Mouse (Mus musculus) heart, postnatal 0 days (tissue): ENCODE data around the gene Krtap5-4. TPM values are rescaled to one million over a fixed set of nuclear protein-coding genes. Genes with fewer than 3 reads are reported as not detected.

Experiments
- ATAC-seq: fragments of 200-750 bp; cut with Nextera tagmentation; 2 replicates; pipeline ENCODE4 v1.8.0; 2017; ENCODE audit warnings: low read depth, moderate number of reproducible peaks, moderate library complexity; ENCODE audit not compliant: insufficient read depth
- DNase-seq: peaks from one replicate; pipeline ENCODE4 v3.0.0-alpha.2; 2016; ENCODE audit warnings: low spot score
- H3K27ac ChIP-seq: fragments of 300-500 bp; sonication (generic); 2 replicates; pipeline ENCODE4 v1.5.1; 2014; ENCODE audit warnings: low read depth, mild to moderate bottlenecking
- H3K27me3 ChIP-seq: fragments of 300-500 bp; sonication (generic); 2 replicates; pipeline ENCODE4 v1.6.1; 2014; ENCODE audit warnings: low read length, mixed read lengths; ENCODE audit not compliant: control insufficient read depth, insufficient read depth
- H3K36me3 ChIP-seq: fragments of 300-500 bp; sonication (generic); replicated peaks from 2 replicates; pipeline ENCODE4 v1.6.1; 2014; ENCODE audit warnings: low read length, mixed read lengths; ENCODE audit not compliant: control insufficient read depth, insufficient read depth
- H3K4me1 ChIP-seq: fragments of 300-500 bp; sonication (generic); 2 replicates; pipeline ENCODE4 v1.6.1; 2014; ENCODE audit warnings: antibody characterized with exemption; ENCODE audit not compliant: control insufficient read depth, insufficient read depth
- H3K4me2 ChIP-seq: fragments of 300-500 bp; sonication (generic); 2 replicates; pipeline ENCODE4 v1.6.1; 2014; ENCODE audit warnings: low read depth, mild to moderate bottlenecking, low read length, moderate library complexity
- H3K4me3 ChIP-seq: fragments of 300-500 bp; sonication (generic); 2 replicates; pipeline ENCODE4 v1.5.1; 2014; ENCODE audit warnings: low read depth, low read length
- H3K9ac ChIP-seq: fragments of 300-500 bp; sonication (generic); replicated peaks from 2 replicates; pipeline ENCODE4 v1.6.1; 2014; ENCODE audit warnings: low read depth, low read length, mixed read lengths
- H3K9me3 ChIP-seq: fragments of 300-500 bp; sonication (generic); replicated peaks from 2 replicates; pipeline ENCODE4 v1.6.1; 2016; ENCODE audit warnings: low read length; ENCODE audit not compliant: control insufficient read depth
- CTCF ChIP-seq: IDR thresholded peaks from 2 replicates; pipeline ENCODE4 v1.5.1; 2016; ENCODE audit warnings: antibody characterized with exemption, control low read depth, low read depth
- EP300 ChIP-seq: IDR thresholded peaks from 2 replicates; pipeline ENCODE4 v1.6.1; 2016; ENCODE audit warnings: antibody characterized with exemption, low read depth
- WGBS: fragments of 180-500 bp; shearing (Covaris S2); extraction: QIAGEN DNeasy Blood & Tissue Kit; methylation state at CpG from one replicate; pipeline ENCODE4 v1.1.7; 2014; 5-methylcytosine and 5-hydroxymethylcytosine counted together
- polyA plus RNA-seq: library from polyadenylated mRNA; unstranded; fragments of >200 nt; fragmentation: Nextera tagmentation; extraction: Ambion mirVana; gene quantifications from 2 replicates; pipeline ENCODE4 v1.2.1, GENCODE M21; 2015
- total RNA-seq: library from RNA; depleted of rRNA; stranded (reverse); fragments of >200 nt; gene quantifications from 2 replicates; pipeline ENCODE4 v1.2.3, GENCODE M21; 2014; ENCODE audit warnings: low replicate concordance; rRNA removed

The Krtap5-4 gene
- total and polyA plus RNA-seq, 2 experiments from 2014 or later, result not detected

DNA sequence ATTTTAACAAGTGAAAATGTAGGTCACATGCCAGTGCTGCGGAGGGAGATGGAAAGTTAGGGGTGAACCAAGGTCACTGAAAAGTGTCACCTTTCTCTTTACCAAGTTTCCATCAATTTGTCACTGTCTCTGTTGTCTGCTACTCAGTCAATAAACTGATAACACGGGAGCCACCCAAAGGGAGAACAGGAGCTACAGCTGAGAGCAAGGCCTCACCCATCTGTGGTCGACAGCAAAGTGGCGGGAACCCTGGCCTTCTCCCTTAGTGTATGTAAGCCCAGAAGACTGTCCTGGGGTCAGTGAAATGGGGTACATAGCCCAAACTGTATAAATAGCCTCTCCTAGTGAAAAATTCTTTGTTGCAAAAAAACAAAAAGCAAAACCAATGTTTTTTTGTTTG lies 44.2 kb downstream of the Krtap5-4 start:
- no peak for ATAC-seq
- TF ChIP-seq CTCF (no peak), EP300 (no peak)
- Histone ChIP-seq H3K4me3 (no peak overlapping the region), H3K27ac (no peak overlapping the region), H3K9ac (no peak overlapping the region), H3K4me2 (no peak overlapping the region), H3K27me3 (no peaks in the 10 kb centered on the region), H3K9me3 (no peaks in the 10 kb centered on the region), H3K36me3 (no peaks in the 10 kb centered on the region), H3K4me1 (no peaks in the 10 kb centered on the region)
- no peak for DNase-seq
- 69% methylated on average over 4 of the region's 4 CpGs for WGBS

DNA sequence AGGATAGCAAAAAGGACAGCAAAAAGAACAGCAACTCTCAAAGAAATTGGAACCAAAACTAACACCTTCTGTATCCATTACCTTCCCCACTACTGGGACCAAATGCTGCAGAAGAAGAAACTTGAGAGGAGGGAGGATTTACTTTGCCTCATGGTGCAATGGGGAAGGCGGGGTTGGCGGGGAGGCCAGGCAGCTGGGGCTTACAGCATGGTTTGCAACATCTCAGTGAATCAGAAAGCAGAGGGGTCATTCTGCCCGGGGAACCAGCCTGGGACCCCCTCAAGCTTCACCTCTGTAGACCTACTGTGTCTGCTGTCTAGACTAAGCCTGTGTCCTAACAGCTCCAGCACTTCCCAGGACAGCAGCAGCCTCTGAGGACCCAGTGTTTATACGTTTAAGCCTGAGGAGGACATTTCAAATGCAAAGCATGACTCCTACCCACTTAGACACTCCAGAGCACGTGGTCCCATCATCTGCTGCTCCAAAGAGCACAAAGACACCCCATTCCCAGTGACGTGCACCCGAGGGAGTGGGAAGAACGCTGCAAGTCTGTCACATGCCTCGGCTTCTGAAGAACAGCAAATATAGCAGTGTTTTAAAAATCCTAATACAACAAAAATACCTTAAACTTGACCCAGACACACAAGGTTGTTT lies 46.1 kb downstream of the Krtap5-4 start:
- Histone ChIP-seq H3K27ac (no peak overlapping the region), H3K27me3 (no peaks in the 10 kb centered on the region), H3K36me3 (no peaks in the 10 kb centered on the region), H3K9me3 (no peaks in the 10 kb centered on the region), H3K4me2 (no peak overlapping the region), H3K4me3 (no peak overlapping the region), H3K4me1 (no peaks in the 10 kb centered on the region), H3K9ac (no peak overlapping the region)
- ATAC-seq, result no peak
- DNase-seq, result no peak
- WGBS, result 38% methylated on average over 9 of the region's 9 CpGs
- no peak for TF ChIP-seq EP300
- TF ChIP-seq CTCF, result no peak

DNA sequence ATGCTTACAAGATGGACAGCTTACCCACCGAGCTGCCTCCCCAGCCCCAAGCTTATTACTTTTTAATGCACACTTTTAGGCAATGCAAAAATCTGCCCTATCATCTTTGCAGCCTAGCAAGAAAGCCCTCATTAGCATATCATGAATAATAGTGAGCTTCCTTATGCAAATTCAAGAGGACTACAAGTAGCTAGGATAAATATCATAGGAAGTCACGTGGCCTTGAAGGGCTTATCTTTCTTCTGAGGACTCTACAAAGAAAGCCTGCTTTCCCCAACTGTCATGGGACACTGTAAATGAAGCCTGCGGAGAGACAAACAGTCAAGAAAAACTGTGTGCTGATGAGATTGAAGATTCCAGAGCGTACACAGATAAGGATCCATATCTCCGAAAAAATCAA lies 48.2 kb downstream of the Krtap5-4 start:
- no peaks in the 10 kb centered on the region for H3K9me3 ChIP-seq
- no peaks in the 10 kb centered on the region for H3K27me3 ChIP-seq
- no peak overlapping the region for H3K9ac ChIP-seq
- no peak overlapping the region for H3K27ac ChIP-seq
- no peak for ATAC-seq
- WGBS, result 62% methylated on average over 5 of the region's 5 CpGs
- H3K4me1 ChIP-seq, result no peaks in the 10 kb centered on the region; the same call in 1 of the 2 replicates
- no peak overlapping the region for H3K4me3 ChIP-seq
- H3K4me2 ChIP-seq, result no peak overlapping the region
- DNase-seq, result no peak
- TF ChIP-seq EP300 (no peak), CTCF (no peak)
- no peaks in the 10 kb centered on the region for H3K36me3 ChIP-seq

DNA sequence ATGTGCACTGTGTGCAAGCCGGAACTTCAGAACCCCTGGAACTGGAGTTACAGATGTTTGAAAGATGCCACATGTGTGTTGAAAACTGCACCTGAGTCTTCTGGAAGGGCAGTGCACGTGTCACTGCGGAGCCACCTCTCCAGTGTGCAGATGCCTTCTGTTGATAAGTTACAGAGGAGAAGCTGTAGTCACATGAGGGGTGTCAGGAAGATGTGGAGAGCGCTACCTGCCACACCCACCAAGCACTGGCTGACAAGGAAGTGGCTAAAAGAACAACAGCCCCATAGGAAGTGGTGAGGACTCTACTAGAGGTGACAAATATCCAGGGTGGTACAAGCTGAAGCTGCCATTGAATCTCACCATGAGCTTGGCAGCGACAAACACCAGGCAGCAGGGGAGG lies 50.5 kb downstream of the Krtap5-4 start:
- no peaks in the 10 kb centered on the region for H3K27me3 ChIP-seq
- no peaks in the 10 kb centered on the region; the same call in 1 of the 2 replicates for H3K4me1 ChIP-seq
- no peak for ATAC-seq

More for the DNA sequence above, 50.5 kb downstream of the Krtap5-4 start:
- Histone ChIP-seq H3K4me2 (no peak overlapping the region), H3K9ac (no peak overlapping the region), H3K9me3 (no peaks in the 10 kb centered on the region), H3K36me3 (no peaks in the 10 kb centered on the region), H3K4me3 (no peak overlapping the region), H3K27ac (no peak overlapping the region)
- TF ChIP-seq CTCF, result no peak
- no peak for TF ChIP-seq EP300
- 51% methylated on average over 5 of the region's 5 CpGs for whole genome bisulfite sequencing
- DNase-seq, result no peak

Other genes starting within 250 kb of the Krtap5-4 start
- gene Mob2, start 242.5 kb upstream of the Krtap5-4 start, total RNA-seq, result 48.3 and 53.6 TPM in 2 replicates
- gene Mob2, start 242.5 kb upstream of the Krtap5-4 start, polyA plus RNA-seq, result 45.5 and 49.6 TPM in 2 replicates
- 29.4 and 31.4 TPM in 2 replicates for gene Dusp8, start 207.7 kb upstream of the Krtap5-4 start, total RNA-seq
- gene Dusp8, start 207.7 kb upstream of the Krtap5-4 start, polyA plus RNA-seq, result 6.4 and 9.0 TPM in 2 replicates
- not detected in 2 replicates for gene Gm45618, start 182.8 kb upstream of the Krtap5-4 start, total RNA-seq
- not detected in 2 replicates for gene Gm45618, start 182.8 kb upstream of the Krtap5-4 start, polyA plus RNA-seq
- gene Gm39115, start 167.5 kb upstream of the Krtap5-4 start, total RNA-seq, result not detected in 2 replicates
- gene Gm39115, start 167.5 kb upstream of the Krtap5-4 start, polyA plus RNA-seq, result not detected in 2 replicates
- gene Gm45337, start 158.9 kb upstream of the Krtap5-4 start, total RNA-seq, result not detected in 2 replicates
- not detected in 2 replicates for gene Gm45337, start 158.9 kb upstream of the Krtap5-4 start, polyA plus RNA-seq
- not detected in 2 replicates for gene Gm29735, start 146.4 kb upstream of the Krtap5-4 start, total RNA-seq
- not detected in 2 replicates for gene Gm29735, start 146.4 kb upstream of the Krtap5-4 start, polyA plus RNA-seq
- gene Gm4553, start 137.8 kb upstream of the Krtap5-4 start, total RNA-seq, result not detected in 2 replicates
- gene Gm4553, start 137.8 kb upstream of the Krtap5-4 start, polyA plus RNA-seq, result not detected in 2 replicates
- gene Krtap5-2, start 127.5 kb upstream of the Krtap5-4 start, total RNA-seq, result not detected in 2 replicates
- gene Krtap5-2, start 127.5 kb upstream of the Krtap5-4 start, polyA plus RNA-seq, result not detected in 2 replicates
- not detected in 2 replicates for gene Gm10153, start 113.2 kb upstream of the Krtap5-4 start, total RNA-seq
- gene Gm10153, start 113.2 kb upstream of the Krtap5-4 start, polyA plus RNA-seq, result not detected in 2 replicates
- not detected in 2 replicates for gene Krtap5-3, start 102.2 kb upstream of the Krtap5-4 start, total RNA-seq
- gene Krtap5-3, start 102.2 kb upstream of the Krtap5-4 start, polyA plus RNA-seq, result not detected in 2 replicates
- gene Gm7579, start 91.7 kb upstream of the Krtap5-4 start, total RNA-seq, result not detected in 2 replicates
- not detected in 2 replicates for gene Gm7579, start 91.7 kb upstream of the Krtap5-4 start, polyA plus RNA-seq
- gene Krtap5-5, start 73.6 kb upstream of the Krtap5-4 start, total RNA-seq, result not detected in 2 replicates
- gene Krtap5-5, start 73.6 kb upstream of the Krtap5-4 start, polyA plus RNA-seq, result not detected in 2 replicates
- not detected in 2 replicates for gene Gm40460, start 62.5 kb upstream of the Krtap5-4 start, total RNA-seq
- not detected in 2 replicates for gene Gm40460, start 62.5 kb upstream of the Krtap5-4 start, polyA plus RNA-seq
- not detected in 2 replicates for gene Gm2431, start 45.2 kb upstream of the Krtap5-4 start, total RNA-seq
- not detected in 2 replicates for gene Gm2431, start 45.2 kb upstream of the Krtap5-4 start, polyA plus RNA-seq
- not detected in 2 replicates for gene Gm4559, start 29.2 kb upstream of the Krtap5-4 start, total RNA-seq
- not detected in 2 replicates for gene Gm4559, start 29.2 kb upstream of the Krtap5-4 start, polyA plus RNA-seq
- gene Krtap5-1, start 6.4 kb upstream of the Krtap5-4 start, total RNA-seq, result not detected in 2 replicates
- not detected in 2 replicates for gene Krtap5-1, start 6.4 kb upstream of the Krtap5-4 start, polyA plus RNA-seq
- gene Ifitm10, start 70.2 kb downstream of the Krtap5-4 start, total RNA-seq, result 0.62 and 4.0 TPM in 2 replicates
- gene Ifitm10, start 70.2 kb downstream of the Krtap5-4 start, polyA plus RNA-seq, result 3.4 and 3.9 TPM in 2 replicates
- gene Gm49369, start 79.1 kb downstream of the Krtap5-4 start, total RNA-seq, result not detected in 2 replicates
- gene Gm49369, start 79.1 kb downstream of the Krtap5-4 start, polyA plus RNA-seq, result 0.85 TPM in 1 of 2 replicates, not detected in the other
- gene Ctsd, start 84.5 kb downstream of the Krtap5-4 start, total RNA-seq, result 1,049 and 1,105 TPM in 2 replicates
- gene Ctsd, start 84.5 kb downstream of the Krtap5-4 start, polyA plus RNA-seq, result 484 and 489 TPM in 2 replicates
- gene Syt8, start 131.3 kb downstream of the Krtap5-4 start, total RNA-seq, result 18.0 TPM in 1 of 2 replicates, not detected in the other
- gene Syt8, start 131.3 kb downstream of the Krtap5-4 start, polyA plus RNA-seq, result 0.10 TPM in 1 of 2 replicates, not detected in the other
- gene Tnni2, start 138.3 kb downstream of the Krtap5-4 start, total RNA-seq, result not detected in 2 replicates
- 8.9 and 9.9 TPM in 2 replicates for gene Tnni2, start 138.3 kb downstream of the Krtap5-4 start, polyA plus RNA-seq
- 20.8 and 84.4 TPM in 2 replicates for gene Lsp1, start 157.3 kb downstream of the Krtap5-4 start, total RNA-seq
- gene Lsp1, start 157.3 kb downstream of the Krtap5-4 start, polyA plus RNA-seq, result 47.7 and 53.1 TPM in 2 replicates
- gene Tnnt3, start 195.3 kb downstream of the Krtap5-4 start, total RNA-seq, result 0.73 and 11.0 TPM in 2 replicates
- gene Tnnt3, start 195.3 kb downstream of the Krtap5-4 start, polyA plus RNA-seq, result 2.5 and 3.2 TPM in 2 replicates
- gene Mrpl23, start 229.1 kb downstream of the Krtap5-4 start, total RNA-seq, result 87.2 and 90.9 TPM in 2 replicates
- 14.9 TPM in 2 replicates for gene Mrpl23, start 229.1 kb downstream of the Krtap5-4 start, polyA plus RNA-seq